8 mouse cellular contexts compared by ENCODE assay signal in genomic region chr17:66077437-66077850, GRCm38 (mm10). TPM values are rescaled to one million over a fixed set of nuclear protein-coding genes. Genes with fewer than 3 reads are reported as not detected.
DNase-seq lines count a peak whose midpoint lies in the region; ATAC-seq lines count a peak whose summit lies in the region.

No protein-coding gene starts in this region.

- no peaks in the 10 kb centered on the region for H3K27me3 ChIP-seq in kidney, embryonic 14.5 days (ENCODE audit: control insufficient read depth, insufficient read depth, low read length)

- H3K4me1 ChIP-seq in kidney, embryonic 14.5 days (ENCODE audit: control insufficient read depth, insufficient read depth, low read length), result peaks cover 6% of the 10 kb centered on the region; the same call in 1 of the 2 replicates

- H3K9ac ChIP-seq in kidney, embryonic 14.5 days (ENCODE audit: low read depth, low read length), result peak overlapping the region; percentile 85

- peak overlapping the region; percentile 84 for H3K4me2 ChIP-seq in kidney, embryonic 14.5 days (replicated peaks; ENCODE audit: low read depth, low read length)

- H3K4me3 ChIP-seq in kidney, embryonic 14.5 days (ENCODE audit: low read length), result peak overlapping the region; percentile 92

- no peak for DNase-seq in kidney, postnatal 10 days
- DNase-seq in R1 (ENCODE audit: low read depth, low spot score), result peak; percentile 57
- DNase-seq in adrenal gland, postnatal 10 days, result no peak
- DNase-seq in left cerebral cortex, postnatal 10 days (ENCODE audit: extremely low spot score in 1 of 2, low spot score in 2 of 2), result no peak
- DNase-seq in gastrocnemius, adult 18-20 months (ENCODE audit: low spot score), result no peak

- peaks cover 27% of the 10 kb centered on the region for H3K36me3 ChIP-seq in kidney, embryonic 14.5 days (ENCODE audit: control insufficient read depth, insufficient read depth, low read length)

- WGBS in kidney, embryonic 14.5 days, result 2% methylated on average over 23 of the region's 23 CpGs

- ATAC-seq in kidney, embryonic 14.5 days (ENCODE audit: low FRiP score, low TSS enrichment), result peak; percentile 63
- ATAC-seq in granulocyte monocyte progenitor cell, adult 5-6 weeks (replicated peaks; ENCODE audit: poor library complexity, severe bottlenecking), result peak; percentile 8; the same call in 1 of the 2 replicates
- peak; percentile 14 for ATAC-seq in megakaryocyte, adult 5-6 weeks (ENCODE audit: poor library complexity, severe bottlenecking)

- H3K9me3 ChIP-seq in kidney, embryonic 14.5 days (ENCODE audit: control insufficient read depth, low read length), result no peaks in the 10 kb centered on the region

- intact Hi-C loops in left cerebral cortex, postnatal 10 days (cut with DNase I), result loop anchor here (10.0 kb wide), 1 partner anchor 213 kb away; no protein-coding TSS in a partner anchor

- H3K27ac ChIP-seq in kidney, embryonic 14.5 days (ENCODE audit: low read depth, low read length), result peak overlapping the region; percentile 86

RNA-seq across cellular contexts. Expression of gene Ankrd12, which starts 0.6 kb away (rescaled TPM):
- polyA plus RNA-seq in kidney, embryonic 14.5 days (2014; fragmentation: Nextera tagmentation; extraction: Ambion mirVana), result 20.4 and 21.3 TPM in 2 replicates
- total RNA-seq in granulocyte monocyte progenitor cell, adult 5-6 weeks (2014; fragmentation: Nextera tagmentation), result 63.2 and 66.1 TPM in 2 replicates
- total RNA-seq in granulocyte monocyte progenitor cell, adult 5-6 weeks (2017), result 44.9 and 62.0 TPM in 2 replicates
- 27.6 and 37.3 TPM in 2 replicates for total RNA-seq in megakaryocyte, adult 5-6 weeks (2015)
- total RNA-seq in megakaryocyte, adult 5-6 weeks (2017), result 38.4 and 56.5 TPM in 2 replicates
- total RNA-seq in adrenal gland, postnatal 10 days (2021), result 10 to 100 TPM; 21.0 to 23.1 TPM
- total RNA-seq in left cerebral cortex, postnatal 10 days (2021), result 100 to 1,000 TPM; 110 to 119 TPM
- 10 to 100 TPM; 16.3 to 19.6 TPM for total RNA-seq in gastrocnemius, adult 18-20 months (2021)

RNA-seq across cellular contexts. Expression of gene Ndufv2, which starts 23.9 kb away (rescaled TPM):
- 380 and 457 TPM in 2 replicates for polyA plus RNA-seq in kidney, embryonic 14.5 days (2014; fragmentation: Nextera tagmentation; extraction: Ambion mirVana)
- total RNA-seq in granulocyte monocyte progenitor cell, adult 5-6 weeks (2014; fragmentation: Nextera tagmentation), result 203 and 207 TPM in 2 replicates
- total RNA-seq in granulocyte monocyte progenitor cell, adult 5-6 weeks (2017), result 229 and 314 TPM in 2 replicates
- total RNA-seq in megakaryocyte, adult 5-6 weeks (2015), result 170 and 198 TPM in 2 replicates
- 195 and 197 TPM in 2 replicates for total RNA-seq in megakaryocyte, adult 5-6 weeks (2017)
- total RNA-seq in adrenal gland, postnatal 10 days (2021), result 100 to 1,000 TPM; 725 to 798 TPM
- total RNA-seq in left cerebral cortex, postnatal 10 days (2021), result 100 to 1,000 TPM; 246 to 254 TPM
- 100 to 1,000 TPM; 702 to 718 TPM for total RNA-seq in gastrocnemius, adult 18-20 months (2021)

RNA-seq across cellular contexts. Expression of gene Washc1, which starts 33.9 kb away (rescaled TPM):
- 33.1 and 38.4 TPM in 2 replicates for polyA plus RNA-seq in kidney, embryonic 14.5 days (2014; fragmentation: Nextera tagmentation; extraction: Ambion mirVana)
- 19.3 and 28.6 TPM in 2 replicates for total RNA-seq in granulocyte monocyte progenitor cell, adult 5-6 weeks (2014; fragmentation: Nextera tagmentation)
- total RNA-seq in granulocyte monocyte progenitor cell, adult 5-6 weeks (2017), result 22.5 and 25.5 TPM in 2 replicates
- total RNA-seq in megakaryocyte, adult 5-6 weeks (2015), result 14.5 and 19.1 TPM in 2 replicates
- 29.7 and 30.9 TPM in 2 replicates for total RNA-seq in megakaryocyte, adult 5-6 weeks (2017)
- 10 to 100 TPM; 28.5 to 35.5 TPM for total RNA-seq in adrenal gland, postnatal 10 days (2021)
- 10 to 100 TPM; 51.5 to 52.9 TPM for total RNA-seq in left cerebral cortex, postnatal 10 days (2021)
- total RNA-seq in gastrocnemius, adult 18-20 months (2021), result 10 to 100 TPM; 15.0 to 16.6 TPM

RNA-seq across cellular contexts. Expression of gene Ddx11, which starts 45.9 kb away (rescaled TPM):
- polyA plus RNA-seq in kidney, embryonic 14.5 days (2014; fragmentation: Nextera tagmentation; extraction: Ambion mirVana), result 13.9 and 26.3 TPM in 2 replicates
- total RNA-seq in granulocyte monocyte progenitor cell, adult 5-6 weeks (2014; fragmentation: Nextera tagmentation), result 21.8 and 28.2 TPM in 2 replicates
- 21.5 and 24.0 TPM in 2 replicates for total RNA-seq in granulocyte monocyte progenitor cell, adult 5-6 weeks (2017)
- total RNA-seq in megakaryocyte, adult 5-6 weeks (2015), result 5.2 and 6.7 TPM in 2 replicates
- total RNA-seq in megakaryocyte, adult 5-6 weeks (2017), result 9.8 and 11.1 TPM in 2 replicates
- total RNA-seq in adrenal gland, postnatal 10 days (2021), result 1 to 10 TPM; 5.4 to 8.6 TPM
- total RNA-seq in left cerebral cortex, postnatal 10 days (2021), result 1 to 10 TPM; 3.6 to 3.9 TPM
- total RNA-seq in gastrocnemius, adult 18-20 months (2021), result 1 to 10 TPM in 1 of 2 experiments, under 1 TPM in 1; 0.75 to 1.2 TPM

Comparison
In these comparisons a context has a peak if more than half of its experiments do, and no peak if none do; other contexts are left out.
1. ATAC-seq: peak in every context shown above with its lines; median percentile 63 in kidney, embryonic 14.5 days; 14 in megakaryocyte, adult 5-6 weeks; 8 in granulocyte monocyte progenitor cell, adult 5-6 weeks.